11 mouse cellular contexts compared by ENCODE assay signal in the genomic region with DNA sequence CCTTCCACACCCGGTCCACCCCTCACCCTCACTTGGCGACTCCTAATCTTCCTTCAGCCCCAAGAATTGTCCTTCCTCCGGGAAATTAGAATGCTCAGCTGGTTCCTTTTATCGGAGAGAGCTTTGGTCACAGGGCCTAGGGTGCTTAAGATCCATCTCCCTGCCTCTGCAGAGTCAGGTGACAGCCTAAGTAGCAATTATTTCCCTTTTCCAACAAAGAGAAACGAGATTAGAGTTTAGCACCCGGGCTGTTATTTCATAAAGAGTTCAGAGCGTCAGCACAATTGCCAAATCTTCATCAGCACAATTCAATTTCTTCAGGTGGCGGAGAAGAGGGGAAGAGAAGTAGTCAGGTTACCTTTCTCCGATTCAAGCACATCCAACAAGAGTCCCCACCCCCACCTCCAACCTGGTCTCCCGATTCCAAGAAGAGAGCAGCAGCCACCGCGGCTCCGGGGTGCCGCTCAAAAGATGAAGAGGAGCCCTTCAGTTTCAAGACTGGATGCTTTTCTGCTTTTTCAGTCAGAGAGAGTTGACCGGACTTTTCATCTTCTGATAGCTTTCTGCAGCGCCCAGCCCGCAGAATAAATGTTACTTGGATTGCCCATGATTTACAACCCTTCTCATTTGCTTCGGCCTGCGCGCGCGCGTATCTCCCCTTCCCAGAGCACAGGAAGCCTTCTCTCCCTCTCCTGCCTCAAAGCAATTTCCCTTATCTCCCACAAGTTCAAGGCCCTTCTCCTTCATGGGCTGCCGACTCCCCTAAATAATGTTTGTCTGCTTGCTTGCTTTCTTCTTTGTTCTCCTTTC. TPM values are rescaled to one million over a fixed set of nuclear protein-coding genes. Genes with fewer than 3 reads are reported as not detected.
DNase-seq lines count a peak whose midpoint lies in the region; ATAC-seq lines count a peak whose summit lies in the region.
"Had no signal": no experiment of that assay in that cellular context is flagged by ENCODE, and none has a peak within 500 bp of the region (broad histone marks: within the 10 kb centered on the region; RNA-seq: fewer than 3 reads in every experiment).

No protein-coding gene starts in this region.

- peaks cover 33% of the 10 kb centered on the region for H3K4me1 ChIP-seq in heart, embryonic 13.5 days
- peaks cover 38% of the 10 kb centered on the region for H3K4me1 ChIP-seq in midbrain, embryonic 10.5 days

- no peak for DNase-seq in heart, adult 9 months (ENCODE audit: low spot score in 2 of 2)
- DNase-seq in adrenal gland, postnatal 10 days, result peak; percentile 39
- DNase-seq in forelimb bud, embryonic 11.5 days (ENCODE audit: low read depth, low spot score), result peak; percentile 19
- peak; percentile 19 for DNase-seq in midbrain, embryonic 10.5 days (ENCODE audit: low spot score)
- no peak for DNase-seq in layer of hippocampus, adult 9-11 months
- DNase-seq in right cerebral cortex, postnatal 14 days, result no peak
- DNase-seq: cerebellum, adult 11-12 months; kidney, adult 2 months; right cerebral cortex, postnatal 4 days had no signal

- H3K27ac ChIP-seq in heart, embryonic 13.5 days (replicated peaks), result no peak overlapping the region
- H3K27ac ChIP-seq in midbrain, embryonic 10.5 days (replicated peaks), result peak overlapping the region; percentile 63

- ATAC-seq in heart, embryonic 13.5 days (ENCODE audit: extremely low read depth, insufficient number of reproducible peaks, low FRiP score, low TSS enrichment), result no peak
- no peak for ATAC-seq in megakaryocyte-erythroid progenitor cell, adult 5-6 weeks (replicated peaks; ENCODE audit: low FRiP score, low TSS enrichment, poor library complexity, severe bottlenecking)

- no peaks in the 10 kb centered on the region for H3K36me3 ChIP-seq in heart, embryonic 13.5 days
- H3K36me3 ChIP-seq in midbrain, embryonic 10.5 days, result no peaks in the 10 kb centered on the region

- H3K9me3 ChIP-seq in heart, embryonic 13.5 days, result no peaks in the 10 kb centered on the region
- no peaks in the 10 kb centered on the region for H3K9me3 ChIP-seq in midbrain, embryonic 10.5 days (replicated peaks)

- peak overlapping the region; percentile 38 for H3K4me3 ChIP-seq in heart, embryonic 13.5 days
- peak overlapping the region; percentile 33 for H3K4me3 ChIP-seq in midbrain, embryonic 10.5 days

- WGBS in heart, embryonic 13.5 days, result 22% methylated on average over 24 of the region's 24 CpGs
- 21% methylated on average over 24 of the region's 24 CpGs for WGBS in midbrain, embryonic 10.5 days

- no peaks in the 10 kb centered on the region for H3K27me3 ChIP-seq in heart, embryonic 13.5 days (replicated peaks)
- H3K27me3 ChIP-seq in midbrain, embryonic 10.5 days (ENCODE audit: low read depth, poor library complexity, severe bottlenecking), result no peaks in the 10 kb centered on the region

- peak overlapping the region; percentile 61 for H3K4me2 ChIP-seq in heart, embryonic 13.5 days

- H3K9ac ChIP-seq in heart, embryonic 13.5 days, result peak overlapping the region; percentile 63

RNA-seq across cellular contexts. Expression of a gene that starts 26.7 kb away (rescaled TPM):
- 45.8 and 46.6 TPM in 2 replicates for polyA plus RNA-seq in heart, embryonic 13.5 days (2015; fragmentation: Nextera tagmentation; extraction: Ambion mirVana)
- total RNA-seq in adrenal gland, postnatal 10 days (2021), result 10 to 100 TPM; 54.7 to 63.4 TPM
- polyA plus RNA-seq in midbrain, embryonic 10.5 days (2016; fragmentation: Nextera tagmentation; extraction: Ambion mirVana), result 54.8 and 56.3 TPM in 2 replicates
- 15.2 and 21.4 TPM in 2 replicates for total RNA-seq in megakaryocyte-erythroid progenitor cell, adult 5-6 weeks (2014; fragmentation: Nextera tagmentation)
- 81.9 and 83.7 TPM in 2 replicates for total RNA-seq in megakaryocyte-erythroid progenitor cell, adult 5-6 weeks (2017)

Comparison
In these comparisons a context has a peak if more than half of its experiments do, and no peak if none do; other contexts are left out.
1. DNase-seq: peak in adrenal gland, postnatal 10 days (single experiment), forelimb bud, embryonic 11.5 days (single experiment) and midbrain, embryonic 10.5 days (single experiment); none in heart, adult 9 months (0 of 2), layer of hippocampus, adult 9-11 months (single experiment) and right cerebral cortex, postnatal 14 days (single experiment).